Mouse (Mus musculus) myocyte (in vitro differentiated cells): Measurements from ENCODE around the gene Peli2.

Source experiments
- CEBPB ChIP-seq: IDR thresholded peaks from 2 replicates; pipeline ENCODE4 v1.6.1; 2011; ENCODE audit warnings: mild to moderate bottlenecking, moderate library complexity; ENCODE audit not compliant: poor library complexity, insufficient read depth, severe bottlenecking
- E2F4 ChIP-seq: IDR thresholded peaks from one replicate; pipeline ENCODE4 v1.6.1; 2011; ENCODE audit warnings: mild to moderate bottlenecking, control low read depth, moderate library complexity; ENCODE audit not compliant: insufficient read depth
- MAX ChIP-seq: IDR thresholded peaks from one replicate; pipeline ENCODE4 v1.6.1; 2011; ENCODE audit warnings: low read depth, mild to moderate bottlenecking, control low read depth
- MYOD1 ChIP-seq, 3 experiments: IDR thresholded peaks; one replicate each; pipeline ENCODE4 v1.6.1; 2011; ENCODE audit warnings: control low read depth in 2 of 3, low read depth in 2 of 3, mild to moderate bottlenecking in 2 of 3, moderate library complexity in 1 of 3; ENCODE audit not compliant: insufficient read length in 2 of 3, control insufficient read depth in 1 of 3
- POLR2A ChIP-seq: IDR thresholded peaks from one replicate; pipeline ENCODE4 v1.6.1; 2011; ENCODE audit warnings: low read depth, mild to moderate bottlenecking, control low read depth, moderate library complexity; ENCODE audit not compliant: insufficient read length
- POLR2AphosphoS2 ChIP-seq: IDR thresholded peaks from one replicate; pipeline ENCODE4 v1.6.1; 2011; ENCODE audit warnings: low read depth, control low read depth; ENCODE audit not compliant: insufficient read length
- TCF12 ChIP-seq: IDR thresholded peaks from one replicate; pipeline ENCODE4 v1.6.1; 2011; ENCODE audit warnings: mild to moderate bottlenecking, control low read depth; ENCODE audit not compliant: poor library complexity, insufficient read depth, severe bottlenecking
- USF1 ChIP-seq: IDR thresholded peaks from one replicate; pipeline ENCODE4 v1.6.1; 2011; ENCODE audit warnings: low read depth, mild to moderate bottlenecking, control low read depth, moderate library complexity

- TF ChIP-seq MAX = no peak
- no peak for TF ChIP-seq POLR2A
- TF ChIP-seq CEBPB = no peak
- TF ChIP-seq MYOD1 (IDR thresholded peaks at IDR 0.05; ENCODE audit: control insufficient read depth in 1 of 3, insufficient read length in 2 of 3, low read depth in 2 of 3) = no peak
- no peak for TF ChIP-seq POLR2AphosphoS2
- TF ChIP-seq USF1 = no peak
- TF ChIP-seq E2F4 = no peak
- TF ChIP-seq TCF12 = no peak
Measured at GRCm38 (mm10) chr14:48151554-48151953, 30.9 kb downstream of the Peli2 start.
